Mouse (Mus musculus) spleen, adult 12 weeks (tissue): ENCODE data around the gene Serpina3b.

Experiments
- DNase-seq: peaks from one replicate; pipeline ENCODE4 v3.0.0; 2022; ENCODE audit warnings: low spot score

Serpina3b gene

DNA sequence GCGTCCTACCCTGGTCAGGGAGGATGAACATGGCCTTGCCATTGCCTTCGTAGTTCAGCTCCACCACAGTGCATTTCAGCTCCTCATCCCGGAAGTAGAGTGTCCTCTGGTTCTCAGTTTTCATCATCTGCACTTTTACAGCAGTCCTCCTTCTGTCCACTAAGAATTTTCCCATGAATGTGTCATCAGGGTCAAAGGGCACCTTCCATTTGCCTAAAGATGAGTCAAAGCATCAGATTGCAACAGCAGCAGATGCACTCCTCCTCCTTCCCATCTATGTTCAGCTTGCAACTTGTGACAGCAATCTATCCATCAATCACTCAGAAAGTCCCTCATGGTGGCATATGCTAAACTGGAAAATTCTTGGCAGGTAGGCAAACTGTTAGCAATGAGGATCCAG, 47.8 kb downstream of the Serpina3b start:
- no peak for DNase-seq

DNA sequence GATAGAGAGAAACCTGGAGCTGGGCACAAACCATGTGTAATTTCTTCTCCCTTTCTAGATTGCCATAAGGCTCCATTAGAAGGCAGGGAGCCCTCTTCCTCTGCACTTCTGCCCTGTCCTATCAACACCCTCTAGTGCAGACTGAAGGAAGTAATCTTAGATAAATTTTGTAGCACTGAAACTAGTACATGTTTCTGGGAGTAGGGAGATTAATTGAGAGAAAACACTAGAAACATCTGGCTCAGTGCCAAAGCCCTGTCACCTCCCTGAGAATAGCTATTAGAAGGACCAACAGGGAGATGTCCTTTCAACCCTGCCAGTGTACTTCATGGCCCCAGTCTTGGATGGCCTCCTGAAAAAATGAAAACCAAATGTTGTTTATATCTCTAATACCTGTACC, 50.8 kb downstream of the Serpina3b start:
- DNase-seq = no peak

DNA sequence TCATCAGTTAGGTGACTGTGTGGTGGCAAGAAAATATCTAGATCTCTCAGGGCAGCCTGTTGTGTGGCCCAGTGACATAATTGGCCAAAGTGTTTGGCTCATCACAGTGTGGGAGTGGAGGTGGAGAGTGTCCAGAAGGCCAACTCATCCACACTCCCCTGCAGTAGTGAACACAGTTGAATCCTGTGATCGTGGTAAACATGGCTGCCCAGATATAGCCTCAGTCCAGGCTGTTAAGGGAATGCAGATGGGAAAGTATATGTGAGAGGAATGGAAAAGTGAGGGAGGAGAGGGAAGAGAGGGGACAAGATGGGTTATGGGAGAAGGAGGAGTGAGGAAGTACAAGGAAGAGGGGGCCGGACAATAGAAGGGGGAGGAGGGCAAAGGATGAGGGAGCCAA, 51.2 kb downstream of the Serpina3b start:
- no peak for DNase-seq

DNA sequence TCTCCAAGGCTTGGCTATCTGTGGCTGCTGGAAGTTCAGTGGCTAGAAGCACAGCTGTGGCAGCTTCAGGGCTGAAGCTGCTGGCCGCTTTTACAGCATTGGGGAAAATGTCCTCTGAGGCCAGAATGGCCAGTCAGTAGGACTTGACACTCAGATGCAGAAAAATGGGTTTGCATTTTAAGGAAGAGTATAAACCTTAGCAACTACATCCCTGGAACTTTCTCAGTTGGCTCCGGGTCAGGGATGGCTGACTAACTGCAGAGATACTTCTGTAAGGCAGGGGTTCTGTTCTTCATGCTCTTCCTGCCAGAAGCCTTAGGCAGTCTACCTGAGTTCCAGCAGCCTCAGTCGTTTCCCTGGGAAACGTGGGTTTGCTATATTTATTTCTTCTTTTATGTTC, 57.2 kb downstream of the Serpina3b start:
- no peak for DNase-seq

DNA sequence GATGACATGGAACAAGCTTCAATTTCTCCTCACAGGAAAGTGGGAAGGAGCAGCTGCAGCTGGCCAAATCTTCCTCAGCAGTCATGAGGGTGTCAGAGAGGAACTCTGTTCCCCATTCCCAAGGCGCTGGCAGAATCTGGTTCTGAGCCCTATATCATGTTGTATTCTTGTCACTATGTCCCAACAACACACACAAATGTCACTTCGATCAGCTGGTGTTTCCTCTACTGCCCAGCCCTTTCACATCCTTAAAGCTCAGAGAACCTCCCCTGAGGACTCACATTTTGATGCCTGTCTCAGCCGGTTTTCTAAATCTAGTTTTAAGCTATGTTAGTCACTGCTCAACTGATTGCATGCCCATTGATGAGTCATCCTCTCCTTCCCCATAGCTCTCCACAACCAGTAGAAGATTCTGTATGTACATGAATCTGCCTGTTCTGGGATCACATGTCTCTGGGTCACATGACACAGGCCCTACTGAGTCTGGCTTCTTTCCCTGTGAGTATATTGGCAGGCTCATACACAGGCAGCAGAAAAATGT, 58.3 kb downstream of the Serpina3b start:
- no peak for DNase-seq
